8 mouse cellular contexts compared by ENCODE assay signal in genomic region chr9:20889185-20890141, GRCm38 (mm10). TPM values are rescaled to one million over a fixed set of nuclear protein-coding genes. Genes with fewer than 3 reads are reported as not detected.
DNase-seq lines count a peak whose midpoint lies in the region; ATAC-seq and TF ChIP-seq lines count a peak whose summit lies in the region.

No protein-coding gene starts in this region.

- H3K4me3 ChIP-seq in heart, embryonic 16.5 days (ENCODE audit: low read length), result peak overlapping the region; percentile 22; the same call in 1 of the 2 replicates
- no peak overlapping the region for H3K4me3 ChIP-seq in heart, adult 2 months
- peak overlapping the region; percentile 55 for H3K4me3 ChIP-seq in bone marrow macrophage, adult 2 months (ENCODE audit: insufficient read depth, low read length)
- no peak overlapping the region for H3K4me3 ChIP-seq in hindbrain, postnatal 0 days (ENCODE audit: low read length)
- no peak overlapping the region for H3K4me3 ChIP-seq in midbrain, embryonic 15.5 days

- H3K27me3 ChIP-seq in heart, embryonic 16.5 days (ENCODE audit: control insufficient read depth, insufficient read depth, low read length), result no peaks in the 10 kb centered on the region
- no peaks in the 10 kb centered on the region for H3K27me3 ChIP-seq in heart, adult 2 months (ENCODE audit: control insufficient read depth, insufficient read depth, low read length)
- H3K27me3 ChIP-seq in hindbrain, postnatal 0 days (ENCODE audit: insufficient read depth, low read length), result no peaks in the 10 kb centered on the region
- H3K27me3 ChIP-seq in midbrain, embryonic 15.5 days (replicated peaks), result no peaks in the 10 kb centered on the region

- no peak for ATAC-seq in heart, embryonic 16.5 days (replicated peaks; ENCODE audit: extremely low read depth, insufficient read depth, low FRiP score)
- no peak for ATAC-seq in hindbrain, postnatal 0 days
- ATAC-seq in midbrain, embryonic 15.5 days (replicated peaks), result no peak

- peaks cover 36% of the 10 kb centered on the region for H3K36me3 ChIP-seq in heart, embryonic 16.5 days (ENCODE audit: control insufficient read depth, insufficient read depth)
- H3K36me3 ChIP-seq in heart, adult 2 months (ENCODE audit: control insufficient read depth, insufficient read depth, low read length), result no peaks in the 10 kb centered on the region
- peaks cover 47% of the 10 kb centered on the region for H3K36me3 ChIP-seq in hindbrain, postnatal 0 days (ENCODE audit: insufficient read depth, low read length)
- H3K36me3 ChIP-seq in midbrain, embryonic 15.5 days (replicated peaks), result peaks cover 37% of the 10 kb centered on the region

- H3K27ac ChIP-seq in heart, embryonic 16.5 days (ENCODE audit: low read length), result no peak overlapping the region
- H3K27ac ChIP-seq in heart, adult 2 months, result no peak overlapping the region
- H3K27ac ChIP-seq in bone marrow macrophage, adult 2 months (ENCODE audit: insufficient read depth, low read depth, low read length), result peak overlapping the region; percentile 27
- no peak overlapping the region for H3K27ac ChIP-seq in hindbrain, postnatal 0 days
- H3K27ac ChIP-seq in midbrain, embryonic 15.5 days, result no peak overlapping the region

- intact Hi-C loops in heart, adult 2 months (cut with DNase I), result loop anchor here (10.0 kb wide), 1 partner anchor 395 kb away; the partner anchor contains the start of gene Kri1

- H3K4me2 ChIP-seq in heart, embryonic 16.5 days (ENCODE audit: low read depth, low read length), result peak overlapping the region; percentile 92
- peak overlapping the region; percentile 65 for H3K4me2 ChIP-seq in hindbrain, postnatal 0 days (ENCODE audit: low read depth, low read length)
- peak overlapping the region; percentile 81 for H3K4me2 ChIP-seq in midbrain, embryonic 15.5 days

- TF ChIP-seq CTCF in heart, adult 2 months (IDR thresholded peaks at IDR 0.05), result no peak
- TF ChIP-seq CTCF in bone marrow macrophage, adult 2 months (IDR thresholded peaks at IDR 0.05; ENCODE audit: low read depth, low read length), result no peak
- no peak for TF ChIP-seq CTCF in hindbrain, postnatal 0 days (IDR thresholded peaks at IDR 0.05; ENCODE audit: low read depth)

- H3K4me1 ChIP-seq in heart, embryonic 16.5 days (ENCODE audit: control insufficient read depth, insufficient read depth, low read length), result peaks cover 5% of the 10 kb centered on the region
- no peaks in the 10 kb centered on the region for H3K4me1 ChIP-seq in heart, adult 2 months (ENCODE audit: control insufficient read depth, insufficient read depth, low read length)
- peaks cover 20% of the 10 kb centered on the region for H3K4me1 ChIP-seq in bone marrow macrophage, adult 2 months (ENCODE audit: control insufficient read depth, insufficient read depth, low read length)
- H3K4me1 ChIP-seq in hindbrain, postnatal 0 days (ENCODE audit: insufficient read depth, low read length), result no peaks in the 10 kb centered on the region
- peaks cover 16% of the 10 kb centered on the region for H3K4me1 ChIP-seq in midbrain, embryonic 15.5 days

- WGBS in heart, embryonic 16.5 days, result 76% methylated on average over 29 of the region's 29 CpGs
- 73% methylated on average over 29 of the region's 29 CpGs for whole genome bisulfite sequencing in heart, adult 2 months
- WGBS in hindbrain, postnatal 0 days, result 86% methylated on average over 29 of the region's 29 CpGs
- 90% methylated on average over 29 of the region's 29 CpGs for WGBS in midbrain, embryonic 15.5 days

- DNase-seq in heart, adult 2 months, result no peak
- no peak for DNase-seq in hindbrain, postnatal 0 days (ENCODE audit: low spot score)
- no peak for DNase-seq in urinary bladder, postnatal 36 days (ENCODE audit: low spot score in 2 of 2)
- no peak for DNase-seq in embryo, embryonic 9.5 days (ENCODE audit: extremely low spot score)
- DNase-seq in ovary, adult 18-20 months (ENCODE audit: low spot score), result no peak

- no peaks in the 10 kb centered on the region for H3K9me3 ChIP-seq in heart, embryonic 16.5 days (replicated peaks; ENCODE audit: control insufficient read depth, low read length)
- H3K9me3 ChIP-seq in hindbrain, postnatal 0 days (ENCODE audit: low read length), result no peaks in the 10 kb centered on the region
- no peaks in the 10 kb centered on the region for H3K9me3 ChIP-seq in midbrain, embryonic 15.5 days

- H3K9ac ChIP-seq in heart, embryonic 16.5 days (ENCODE audit: low read length), result no peak overlapping the region; the same call in 1 of the 2 replicates
- H3K9ac ChIP-seq in heart, adult 2 months (ENCODE audit: low read depth, low read length), result no peak overlapping the region
- H3K9ac ChIP-seq in hindbrain, postnatal 0 days (replicated peaks; ENCODE audit: low read length), result no peak overlapping the region; the same call in 1 of the 2 replicates
- no peak overlapping the region for H3K9ac ChIP-seq in midbrain, embryonic 15.5 days

- TF ChIP-seq POLR2A in heart, adult 2 months (IDR thresholded peaks at IDR 0.05; ENCODE audit: insufficient read depth, low read depth, low read length), result no peak
- TF ChIP-seq POLR2A in bone marrow macrophage, adult 2 months (IDR thresholded peaks at IDR 0.05; ENCODE audit: borderline replicate concordance, low read depth, low read length), result no peak

- H3K79me2 ChIP-seq in heart, adult 2 months (replicated peaks; ENCODE audit: control insufficient read depth, insufficient read depth, low read length), result no peaks in the 10 kb centered on the region

- TF ChIP-seq EP300 in heart, adult 2 months (IDR thresholded peaks at IDR 0.05; ENCODE audit: insufficient read depth, low read depth, low read length), result no peak

RNA-seq across cellular contexts. Expression of gene Ppan, which starts 1.5 kb away (rescaled TPM):
- 36.4 and 44.3 TPM in 2 replicates for polyA plus RNA-seq in heart, embryonic 16.5 days (2015; fragmentation: Nextera tagmentation; extraction: Ambion mirVana)
- 1 to 10 TPM; 5.9 to 6.7 TPM for total RNA-seq in heart, adult 2 months (2021)
- polyA plus RNA-seq in heart, adult 2 months (2012; rRNA removed), result 11.9 and 18.8 TPM in 2 replicates
- polyA plus RNA-seq in bone marrow macrophage, adult 2 months (2012; ENCODE audit: insufficient read depth, insufficient read length, missing spikeins), result 9.2 and 11.9 TPM in 2 replicates
- 45.4 and 57.4 TPM in 2 replicates for total RNA-seq in hindbrain, postnatal 0 days (2014; rRNA removed)
- 36.8 and 44.1 TPM in 2 replicates for polyA plus RNA-seq in hindbrain, postnatal 0 days (2015; fragmentation: Nextera tagmentation; extraction: Ambion mirVana)
- 49.1 and 50.5 TPM in 2 replicates for polyA plus RNA-seq in midbrain, embryonic 15.5 days (2015; fragmentation: Nextera tagmentation; extraction: Ambion mirVana)

RNA-seq across cellular contexts. Expression of gene Eif3g, which starts 9.0 kb away (rescaled TPM):
- 208 and 209 TPM in 2 replicates for polyA plus RNA-seq in heart, embryonic 16.5 days (2015; fragmentation: Nextera tagmentation; extraction: Ambion mirVana)
- 100 to 1,000 TPM; 101 to 113 TPM for total RNA-seq in heart, adult 2 months (2021)
- 69.6 and 69.9 TPM in 2 replicates for polyA plus RNA-seq in heart, adult 2 months (2012; rRNA removed)
- 65.4 and 71.5 TPM in 2 replicates for polyA plus RNA-seq in bone marrow macrophage, adult 2 months (2012; ENCODE audit: insufficient read depth, insufficient read length, missing spikeins)
- 76.1 and 79.5 TPM in 2 replicates for total RNA-seq in hindbrain, postnatal 0 days (2014; rRNA removed)
- polyA plus RNA-seq in hindbrain, postnatal 0 days (2015; fragmentation: Nextera tagmentation; extraction: Ambion mirVana), result 225 and 236 TPM in 2 replicates
- polyA plus RNA-seq in midbrain, embryonic 15.5 days (2015; fragmentation: Nextera tagmentation; extraction: Ambion mirVana), result 245 and 249 TPM in 2 replicates

RNA-seq across cellular contexts. Expression of gene Angptl6, which starts 9.9 kb away (rescaled TPM):
- 3.8 and 4.0 TPM in 2 replicates for polyA plus RNA-seq in heart, embryonic 16.5 days (2015; fragmentation: Nextera tagmentation; extraction: Ambion mirVana)
- 1 to 10 TPM; 3.9 to 4.0 TPM for total RNA-seq in heart, adult 2 months (2021)
- polyA plus RNA-seq in heart, adult 2 months (2012; rRNA removed), result 4.0 and 5.4 TPM in 2 replicates
- polyA plus RNA-seq in bone marrow macrophage, adult 2 months (2012; ENCODE audit: insufficient read depth, insufficient read length, missing spikeins), result 1.4 and 1.7 TPM in 2 replicates
- total RNA-seq in hindbrain, postnatal 0 days (2014; rRNA removed), result 10.9 and 12.1 TPM in 2 replicates
- 10.9 and 11.1 TPM in 2 replicates for polyA plus RNA-seq in hindbrain, postnatal 0 days (2015; fragmentation: Nextera tagmentation; extraction: Ambion mirVana)
- polyA plus RNA-seq in midbrain, embryonic 15.5 days (2015; fragmentation: Nextera tagmentation; extraction: Ambion mirVana), result 15.3 and 16.8 TPM in 2 replicates

RNA-seq across cellular contexts. Expression of gene A230050P20Rik, which starts 21.0 kb away (rescaled TPM):
- polyA plus RNA-seq in heart, embryonic 16.5 days (2015; fragmentation: Nextera tagmentation; extraction: Ambion mirVana), result 11.4 and 13.4 TPM in 2 replicates
- 1 to 10 TPM; 3.9 to 4.3 TPM for total RNA-seq in heart, adult 2 months (2021)
- polyA plus RNA-seq in heart, adult 2 months (2012; rRNA removed), result 16.4 and 21.2 TPM in 2 replicates
- 19.9 and 23.5 TPM in 2 replicates for polyA plus RNA-seq in bone marrow macrophage, adult 2 months (2012; ENCODE audit: insufficient read depth, insufficient read length, missing spikeins)
- total RNA-seq in hindbrain, postnatal 0 days (2014; rRNA removed), result 22.8 and 26.0 TPM in 2 replicates
- 32.7 and 34.1 TPM in 2 replicates for polyA plus RNA-seq in hindbrain, postnatal 0 days (2015; fragmentation: Nextera tagmentation; extraction: Ambion mirVana)
- polyA plus RNA-seq in midbrain, embryonic 15.5 days (2015; fragmentation: Nextera tagmentation; extraction: Ambion mirVana), result 6.8 and 7.3 TPM in 2 replicates

Comparison
In these comparisons a context has a peak if more than half of its experiments do, and no peak if none do; other contexts are left out.
1. H3K4me3 ChIP-seq: peak in heart, embryonic 16.5 days (single experiment) and bone marrow macrophage, adult 2 months (single experiment); none in heart, adult 2 months (single experiment), hindbrain, postnatal 0 days (single experiment) and midbrain, embryonic 15.5 days (single experiment).
2. Peak in every context shown above with its lines, with median percentiles within 50 percentile points of each other: H3K4me2 ChIP-seq.